Mouse (Mus musculus) lung, embryonic 16.5 days (tissue): Measurements from ENCODE around the gene Vps33b. TPM values are rescaled to one million over a fixed set of nuclear protein-coding genes. Genes with fewer than 3 reads are reported as not detected.

ENCODE experiments used
- ATAC-seq: fragments of 200-750 bp; cut with Nextera tagmentation; 2 replicates; pipeline ENCODE4 v1.8.0; 2017; ENCODE audit warnings: low read depth, mild to moderate bottlenecking, moderate library complexity
- H3K27ac ChIP-seq: fragments of 300-500 bp; sonication (generic); 2 replicates; pipeline ENCODE4 v1.5.1; 2014; ENCODE audit warnings: mild to moderate bottlenecking, control low read depth, low read length
- H3K27me3 ChIP-seq: fragments of 300-500 bp; sonication (generic); 2 replicates; pipeline ENCODE4 v1.6.1; 2014; ENCODE audit warnings: low read depth, low read length, mixed read lengths; ENCODE audit not compliant: control insufficient read depth, insufficient read depth
- H3K36me3 ChIP-seq: fragments of 300-500 bp; sonication (generic); 2 replicates; pipeline ENCODE4 v1.6.1; 2014; ENCODE audit warnings: low read length; ENCODE audit not compliant: control insufficient read depth, insufficient read depth
- H3K4me1 ChIP-seq: fragments of 300-500 bp; sonication (generic); replicated peaks from 2 replicates; pipeline ENCODE4 v1.6.1; 2014; ENCODE audit warnings: low read length, mixed read lengths; ENCODE audit not compliant: control insufficient read depth, insufficient read depth
- H3K4me2 ChIP-seq: fragments of 300-500 bp; sonication (generic); 2 replicates; pipeline ENCODE4 v1.6.1; 2014; ENCODE audit warnings: low read depth, low read length, control low read depth
- H3K4me3 ChIP-seq: fragments of 300-500 bp; sonication (generic); 2 replicates; pipeline ENCODE4 v1.5.1; 2014; ENCODE audit warnings: mild to moderate bottlenecking, low read length, control low read depth
- H3K9ac ChIP-seq: fragments of 300-500 bp; sonication (generic); 2 replicates; pipeline ENCODE4 v1.6.1; 2014; ENCODE audit warnings: low read length, control low read depth
- H3K9me3 ChIP-seq: fragments of 300-500 bp; sonication (generic); 2 replicates; pipeline ENCODE4 v1.6.1; 2016; ENCODE audit warnings: low read length; ENCODE audit not compliant: control insufficient read depth
- WGBS: fragments of 180-500 bp; shearing (Covaris S2); extraction: QIAGEN DNeasy Blood & Tissue Kit; methylation state at CpG from one replicate; pipeline ENCODE4 v1.1.7; 2014; 5-methylcytosine and 5-hydroxymethylcytosine counted together
- polyA plus RNA-seq: library from polyadenylated mRNA; unstranded; fragments of >200 nt; fragmentation: Nextera tagmentation; extraction: Ambion mirVana; gene quantifications from 2 replicates; pipeline ENCODE4 v1.2.1, GENCODE M21; 2015

Gene Vps33b
- polyA plus RNA-seq: 9.7 and 10.7 TPM in 2 replicates

DNA sequence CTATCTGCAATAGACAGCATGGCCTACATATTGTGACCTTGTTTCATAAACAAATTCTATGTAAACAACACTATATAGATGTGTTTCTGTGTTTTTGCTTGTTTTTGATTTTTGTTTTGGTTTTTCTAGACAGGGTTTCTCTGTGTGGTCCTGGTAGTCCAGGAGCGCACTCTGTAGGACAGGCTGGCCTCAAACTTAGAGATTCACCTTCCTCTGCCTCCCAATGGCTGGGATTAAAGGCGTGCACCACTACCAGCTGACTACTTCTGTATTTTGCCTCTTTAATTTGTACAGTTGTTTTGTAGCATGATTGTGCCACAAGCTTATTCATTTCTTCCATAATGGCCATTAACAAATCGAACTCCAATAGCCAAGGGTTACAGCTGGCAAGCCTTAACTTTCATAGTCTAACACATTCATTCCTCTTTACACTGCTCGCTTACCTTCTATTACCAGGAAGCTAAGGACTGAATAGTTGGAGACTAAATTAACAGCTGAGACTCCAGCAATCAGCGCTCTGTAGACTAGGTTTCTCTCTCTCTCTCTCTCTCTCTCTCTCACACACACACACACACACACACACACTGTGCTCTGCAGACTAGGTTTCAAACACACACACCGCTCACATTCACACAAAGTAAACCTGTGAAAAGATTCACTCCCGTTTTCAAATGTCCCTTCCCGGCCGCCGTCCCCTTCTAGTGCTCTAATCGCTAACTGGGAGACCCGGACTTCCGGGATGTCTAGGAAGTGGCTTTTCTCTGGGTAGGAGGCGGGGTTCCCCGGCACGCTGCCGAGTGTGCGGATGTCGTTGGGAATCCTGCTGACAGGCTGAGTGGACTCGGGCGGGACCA lies at the start of gene Vps33b:
Vps33b (plus strand) TSS at position 753 of the 854 bp plus-strand sequence.
- WGBS: 4% methylated on average over 21 of the region's 21 CpGs
- H3K4me1 ChIP-seq: peaks cover 16% of the 10 kb centered on the region
- no peaks in the 10 kb centered on the region for H3K9me3 ChIP-seq
- no peaks in the 10 kb centered on the region for H3K27me3 ChIP-seq
- peak within 1 kb of the TSS; percentile 93 for H3K4me2 ChIP-seq
- H3K9ac ChIP-seq: peak within 1 kb of the TSS; percentile 77
- H3K36me3 ChIP-seq: peaks cover 29% of the 10 kb centered on the region
- ATAC-seq: peak; percentile 93
- peak within 1 kb of the TSS; percentile 76 for H3K4me3 ChIP-seq
- H3K27ac ChIP-seq: peak within 1 kb of the TSS; percentile 32

DNA sequence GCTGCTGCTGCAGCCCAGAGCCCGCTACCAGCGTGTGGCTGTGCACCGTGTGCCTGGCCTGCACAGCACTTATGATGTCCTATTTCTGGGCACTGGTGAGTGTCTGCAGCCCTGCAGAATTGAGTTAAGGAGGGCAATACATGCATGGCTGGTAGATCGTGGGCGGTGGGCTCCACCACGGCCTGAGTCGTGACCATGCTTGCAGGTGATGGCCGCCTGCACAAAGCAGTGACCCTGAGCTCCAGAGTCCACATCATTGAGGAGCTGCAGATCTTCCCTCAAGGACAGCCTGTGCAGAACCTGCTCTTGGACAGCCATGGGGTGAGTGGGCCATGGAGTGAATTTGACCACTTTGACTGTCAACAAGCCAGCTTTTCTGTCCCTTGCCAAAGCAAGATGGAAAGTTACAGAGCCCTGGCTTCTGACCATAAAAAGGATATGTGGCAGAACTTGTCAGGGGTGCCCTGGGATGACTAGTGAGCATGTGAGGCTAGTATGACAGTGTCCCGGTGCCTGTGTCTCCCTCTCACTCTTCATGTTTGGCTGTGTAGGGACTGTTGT lies 49.1 kb upstream of the Vps33b start:
- Histone ChIP-seq H3K9ac (no peak overlapping the region), H3K27ac (no peak overlapping the region), H3K36me3 (peaks cover 32% of the 10 kb centered on the region), H3K4me2 (no peak overlapping the region), H3K4me3 (no peak overlapping the region), H3K9me3 (no peaks in the 10 kb centered on the region), H3K4me1 (no peaks in the 10 kb centered on the region), H3K27me3 (no peaks in the 10 kb centered on the region)
- no peak for ATAC-seq
- WGBS: 91% methylated on average over 9 of the region's 9 CpGs

DNA sequence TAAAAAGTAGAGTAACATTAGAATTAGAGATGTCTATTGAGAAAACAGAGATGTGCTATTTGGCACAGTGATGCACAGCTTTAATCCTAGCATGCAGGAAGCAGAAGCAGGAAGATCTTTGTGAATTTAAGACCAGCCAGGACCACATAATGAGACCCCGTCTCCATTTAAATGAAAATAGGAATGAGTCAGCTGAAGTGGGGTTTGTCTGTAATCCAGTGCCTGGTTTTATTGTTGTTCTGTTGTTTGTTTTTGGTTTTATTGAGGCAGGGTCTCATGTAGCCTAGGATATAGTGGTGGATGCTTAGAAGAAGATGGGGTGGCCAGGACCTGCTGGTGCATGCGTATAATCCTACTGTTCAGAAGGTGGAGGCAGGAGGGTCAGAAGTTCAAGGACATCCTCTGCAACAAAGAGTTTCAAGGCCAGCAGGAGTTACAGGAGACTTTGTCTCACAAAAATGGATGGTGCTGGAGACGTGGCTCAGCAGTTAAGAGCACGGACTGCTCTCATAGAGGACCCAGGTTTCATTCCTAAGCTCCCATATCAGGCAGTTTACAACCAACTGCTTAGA lies 48.2 kb upstream of the Vps33b start:
- no peak overlapping the region for H3K4me3 ChIP-seq
- no peak overlapping the region for H3K27ac ChIP-seq
- H3K9me3 ChIP-seq: no peaks in the 10 kb centered on the region
- no peak for ATAC-seq
- H3K36me3 ChIP-seq: peaks cover 31% of the 10 kb centered on the region
- no peaks in the 10 kb centered on the region for H3K27me3 ChIP-seq
- no peak overlapping the region for H3K4me2 ChIP-seq
- H3K9ac ChIP-seq: no peak overlapping the region
- WGBS: 83% methylated on average over 4 of the region's 4 CpGs
- no peaks in the 10 kb centered on the region for H3K4me1 ChIP-seq

DNA sequence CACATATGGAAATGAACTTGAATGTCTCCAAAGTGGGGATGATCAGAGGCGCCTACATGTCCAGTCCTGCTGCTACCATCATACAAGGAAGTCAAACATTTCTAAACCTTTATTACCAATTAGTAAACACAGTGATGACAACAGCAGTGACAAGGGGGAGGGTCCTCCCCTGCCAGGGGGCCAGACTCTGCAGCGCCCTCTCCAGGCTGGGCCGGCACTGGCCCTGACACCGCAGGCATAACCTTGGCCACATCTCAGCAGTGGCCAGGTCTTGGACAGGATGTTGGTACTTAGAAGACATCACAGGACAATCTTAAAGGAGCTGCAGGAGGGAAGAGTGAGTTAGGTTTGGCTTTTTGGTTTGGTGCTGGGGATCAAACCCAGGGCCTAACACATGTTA lies 42.4 kb upstream of the Vps33b start:
- H3K36me3 ChIP-seq: peaks cover 30% of the 10 kb centered on the region
- no peak overlapping the region for H3K27ac ChIP-seq
- no peaks in the 10 kb centered on the region for H3K27me3 ChIP-seq
- no peak overlapping the region for H3K4me2 ChIP-seq
- H3K4me3 ChIP-seq: no peak overlapping the region
- no peak for ATAC-seq
- no peaks in the 10 kb centered on the region for H3K9me3 ChIP-seq
- WGBS: 94% methylated on average over 4 of the region's 4 CpGs
- no peak overlapping the region for H3K9ac ChIP-seq
- H3K4me1 ChIP-seq: peaks cover 11% of the 10 kb centered on the region

DNA sequence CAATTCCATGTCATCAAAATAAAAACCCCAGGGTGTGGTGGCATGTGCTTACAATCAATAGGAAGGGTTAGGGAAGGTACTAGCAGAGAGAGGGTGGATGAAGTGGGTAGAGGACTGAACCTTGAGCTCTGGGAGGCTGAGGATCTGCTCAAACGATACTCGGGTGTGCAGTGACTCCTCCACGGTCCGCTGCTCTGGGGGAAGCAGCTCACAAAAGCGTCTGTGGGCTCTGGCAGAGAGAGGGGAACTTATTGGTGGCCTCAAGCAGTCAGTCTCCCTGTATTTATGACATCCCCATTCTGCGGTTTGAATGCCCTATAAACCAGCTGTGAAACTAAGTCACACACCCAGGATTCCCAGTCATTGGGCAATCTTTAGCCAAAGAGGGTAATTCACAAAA lies 39.3 kb upstream of the Vps33b start:
- Histone ChIP-seq H3K36me3 (peaks cover 16% of the 10 kb centered on the region), H3K27me3 (no peaks in the 10 kb centered on the region), H3K27ac (no peak overlapping the region), H3K4me2 (no peak overlapping the region), H3K4me3 (no peak overlapping the region), H3K9me3 (no peaks in the 10 kb centered on the region), H3K4me1 (peaks cover 20% of the 10 kb centered on the region), H3K9ac (no peak overlapping the region)
- WGBS: 69% methylated on average over 6 of the region's 6 CpGs
- ATAC-seq: no peak

GRCm38 (mm10) chr7:80231971-80232488 lies 37.4 kb upstream of the Vps33b start:
- peak; percentile 30 for ATAC-seq
- Histone ChIP-seq H3K9me3 (no peaks in the 10 kb centered on the region), H3K27ac (peak overlapping the region; percentile 75), H3K4me3 (peak overlapping the region; percentile 83), H3K9ac (peak overlapping the region; percentile 70), H3K27me3 (no peaks in the 10 kb centered on the region), H3K4me2 (peak overlapping the region; percentile 95), H3K36me3 (peaks cover 8% of the 10 kb centered on the region), H3K4me1 (peaks cover 20% of the 10 kb centered on the region)
- WGBS: 2% methylated on average over 29 of the region's 29 CpGs

DNA sequence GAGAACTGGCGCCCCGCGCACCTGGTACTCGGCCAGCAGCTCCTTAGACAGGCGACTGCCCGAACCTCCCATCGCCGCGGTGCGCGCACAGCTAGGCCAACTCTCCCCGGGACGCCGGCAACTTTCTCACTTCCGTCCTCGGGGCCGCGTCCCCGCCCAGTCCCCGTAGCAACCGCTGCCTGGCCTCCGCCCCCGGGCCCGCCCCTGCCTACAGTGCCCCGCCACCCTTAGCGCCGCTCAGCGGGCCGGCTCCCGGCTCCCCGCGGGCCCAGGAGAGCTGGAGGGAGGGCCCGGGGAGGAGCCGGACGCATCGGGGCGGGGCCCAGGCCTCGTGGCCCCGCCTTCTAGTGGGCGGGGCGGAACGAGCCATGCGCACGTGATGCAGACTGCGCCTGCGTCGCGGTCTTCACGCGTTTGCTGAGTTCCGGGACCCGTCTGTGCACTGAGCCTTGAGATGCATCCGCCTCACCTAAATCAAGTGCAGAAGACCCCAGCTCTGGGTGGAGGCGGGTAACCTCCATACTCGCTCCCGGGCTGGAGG lies 36.9 kb upstream of the Vps33b start, which contains the start of the genes Cib1 and Gdpgp1:
Cib1 (minus strand) TSS at position 325 of the 541 bp plus-strand sequence.
Gdpgp1 (plus strand) TSS at position 377 of the 541 bp plus-strand sequence.
- peak within 1 kb of the TSS; percentile 70 for H3K9ac ChIP-seq
- peak; percentile 100 for ATAC-seq
- no peaks in the 10 kb centered on the region for H3K9me3 ChIP-seq
- H3K4me3 ChIP-seq: peak within 1 kb of the TSS; percentile 83
- H3K27me3 ChIP-seq: no peaks in the 10 kb centered on the region
- 1% methylated on average over 52 of the region's 56 CpGs for WGBS
- H3K27ac ChIP-seq: peak within 1 kb of the TSS; percentile 75
- H3K36me3 ChIP-seq: peaks cover 3% of the 10 kb centered on the region
- peak within 1 kb of the TSS; percentile 95 for H3K4me2 ChIP-seq
- peaks cover 20% of the 10 kb centered on the region for H3K4me1 ChIP-seq

DNA sequence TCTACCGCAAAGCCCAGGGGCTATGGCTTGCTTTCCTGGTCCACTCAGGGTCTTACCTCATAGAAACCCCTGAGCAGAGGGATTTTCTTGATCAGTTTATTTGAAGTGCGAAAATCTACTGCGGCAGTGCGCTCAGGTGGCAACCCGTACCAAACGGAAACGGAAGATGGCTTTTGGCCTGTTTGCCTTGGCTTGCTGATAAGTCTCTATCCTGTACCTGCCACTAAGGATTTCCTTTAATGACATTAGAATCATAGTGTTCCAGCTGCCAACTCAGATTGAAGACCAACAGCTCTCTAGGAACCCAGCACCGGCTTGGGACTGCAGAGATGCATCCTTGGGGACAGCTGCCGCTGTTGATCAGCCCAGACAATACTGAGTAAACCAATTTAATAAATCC lies 35.6 kb upstream of the Vps33b start:
- Histone ChIP-seq H3K4me1 (peaks cover 20% of the 10 kb centered on the region), H3K4me2 (peak overlapping the region; percentile 95), H3K36me3 (peaks cover 6% of the 10 kb centered on the region; the same call in 1 of the 2 replicates), H3K27ac (no peak overlapping the region), H3K27me3 (no peaks in the 10 kb centered on the region), H3K9me3 (no peaks in the 10 kb centered on the region), H3K4me3 (peak overlapping the region; percentile 83), H3K9ac (peak overlapping the region; percentile 57)
- WGBS: 64% methylated on average over 9 of the region's 9 CpGs
- no peak for ATAC-seq

DNA sequence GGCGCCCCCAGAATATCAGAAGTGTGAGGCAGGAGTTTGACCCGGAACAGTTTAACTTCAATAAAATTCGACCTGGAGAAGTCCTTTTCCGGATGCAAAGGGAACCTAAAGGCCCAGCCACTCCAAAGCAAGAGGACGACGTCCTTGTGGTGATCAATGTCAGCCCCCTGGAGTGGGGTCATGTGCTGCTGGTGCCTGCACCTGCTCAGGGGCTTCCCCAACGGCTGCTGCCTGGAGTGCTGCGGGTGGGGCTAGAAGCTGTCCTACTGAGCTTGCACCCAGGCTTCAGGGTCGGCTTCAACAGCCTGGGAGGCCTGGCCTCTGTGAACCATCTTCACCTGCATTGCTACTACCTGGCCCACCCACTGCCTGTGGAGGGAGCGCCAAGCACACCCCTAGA lies 30.9 kb upstream of the Vps33b start:
- 84% methylated on average over 10 of the region's 10 CpGs for WGBS
- peaks cover 6% of the 10 kb centered on the region for H3K4me1 ChIP-seq
- peaks cover 9% of the 10 kb centered on the region; the same call in 1 of the 2 replicates for H3K36me3 ChIP-seq
- H3K4me2 ChIP-seq: no peak overlapping the region
- H3K27me3 ChIP-seq: no peaks in the 10 kb centered on the region
- H3K4me3 ChIP-seq: no peak overlapping the region
- no peak for ATAC-seq
- H3K9ac ChIP-seq: no peak overlapping the region
- H3K9me3 ChIP-seq: no peaks in the 10 kb centered on the region
- H3K27ac ChIP-seq: no peak overlapping the region
